Mouse (Mus musculus) midbrain, embryonic 14.5 days (tissue): ENCODE data around the gene Xiap. TPM values are rescaled to one million over a fixed set of nuclear protein-coding genes. Genes with fewer than 3 reads are reported as not detected.

ENCODE experiments used
- ATAC-seq: fragments of 200-750 bp; cut with Nextera tagmentation; 2 replicates; pipeline ENCODE4 v1.8.0; 2017; ENCODE audit warnings: moderate number of reproducible peaks, moderate library complexity; ENCODE audit not compliant: low FRiP score, low TSS enrichment
- DNase-seq: peaks from one replicate; pipeline ENCODE4 v3.0.0-alpha.2; 2015
- H3K27ac ChIP-seq: fragments of 300-500 bp; sonication (generic); replicated peaks from 2 replicates; pipeline ENCODE4 v1.5.1; 2014; ENCODE audit warnings: mild to moderate bottlenecking, low read depth, low read length, moderate library complexity
- H3K27me3 ChIP-seq: fragments of 300-500 bp; sonication (generic); 2 replicates; pipeline ENCODE4 v1.6.1; 2014; ENCODE audit warnings: low read length, control low read depth, mixed read lengths; ENCODE audit not compliant: control insufficient read depth, insufficient read depth
- H3K36me3 ChIP-seq: fragments of 300-500 bp; sonication (generic); 2 replicates; pipeline ENCODE4 v1.6.1; 2014; ENCODE audit warnings: low read length, control low read depth; ENCODE audit not compliant: control insufficient read depth, insufficient read depth
- H3K4me1 ChIP-seq: fragments of 300-500 bp; sonication (generic); 2 replicates; pipeline ENCODE4 v1.6.1; 2014; ENCODE audit warnings: mild to moderate bottlenecking, antibody characterized with exemption, low read length, control low read depth; ENCODE audit not compliant: control insufficient read depth, insufficient read depth
- H3K4me2 ChIP-seq: fragments of 300-500 bp; sonication (generic); 2 replicates; pipeline ENCODE4 v1.6.1; 2014; ENCODE audit warnings: mild to moderate bottlenecking, low read length, moderate library complexity
- H3K4me3 ChIP-seq: fragments of 300-500 bp; sonication (generic); replicated peaks from 2 replicates; pipeline ENCODE4 v1.5.1; 2014; ENCODE audit warnings: low read depth, low read length
- H3K9ac ChIP-seq: fragments of 300-500 bp; sonication (generic); replicated peaks from 2 replicates; pipeline ENCODE4 v1.6.1; 2014; ENCODE audit warnings: mild to moderate bottlenecking, low read length, moderate library complexity
- H3K9me3 ChIP-seq: fragments of 300-500 bp; sonication (generic); 2 replicates; pipeline ENCODE4 v1.6.1; 2016; ENCODE audit warnings: low read length, control low read depth, mixed read lengths; ENCODE audit not compliant: control insufficient read depth
- WGBS: fragments of 180-500 bp; shearing (Covaris S2); extraction: QIAGEN DNeasy Blood & Tissue Kit; methylation state at CpG from one replicate; pipeline ENCODE4 v1.1.7; 2014; 5-methylcytosine and 5-hydroxymethylcytosine counted together
- polyA plus RNA-seq: library from polyadenylated mRNA; unstranded; fragments of >200 nt; fragmentation: Nextera tagmentation; extraction: Ambion mirVana; gene quantifications from 2 replicates; pipeline ENCODE4 v1.2.1, GENCODE M21; 2014

The Xiap gene
- polyA plus RNA-seq, 1 experiment from 2014 or later: 17.6 TPM

DNA sequence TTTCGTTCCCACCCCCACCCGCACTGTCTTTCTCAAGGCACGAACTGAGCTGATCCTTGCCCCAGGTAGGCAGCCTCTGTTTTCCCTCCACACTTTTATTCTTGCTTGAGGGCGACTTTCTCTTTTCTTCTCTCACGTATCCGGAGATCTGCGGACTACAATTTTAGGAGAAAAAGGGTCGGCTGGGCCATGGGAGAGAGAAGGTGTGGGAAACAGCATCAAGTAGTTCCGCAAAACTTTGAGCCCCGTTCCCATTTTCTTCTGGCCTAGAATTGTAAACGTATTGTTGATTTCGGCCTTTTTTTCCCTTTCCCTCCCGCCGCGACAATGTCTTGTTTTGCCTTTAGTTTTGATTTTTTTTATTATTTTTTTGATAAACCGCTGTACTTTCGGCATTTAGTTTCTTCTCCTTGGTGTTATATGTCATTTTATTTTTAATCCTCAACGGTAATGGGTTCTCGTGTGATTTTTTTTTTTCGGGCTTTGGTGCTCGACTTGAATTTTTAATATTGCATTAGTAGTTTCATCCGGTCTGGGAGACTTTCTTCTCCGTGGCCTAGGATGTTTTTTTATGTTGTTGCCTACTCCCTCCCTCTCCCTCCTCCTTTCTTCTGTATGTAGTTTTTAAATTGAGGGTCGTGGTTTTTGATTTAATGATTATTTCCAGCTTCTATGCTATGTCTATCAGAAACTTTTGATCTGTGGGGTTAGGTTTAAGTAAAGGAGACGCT lies 91.7 kb downstream of the Xiap start:
- ATAC-seq (no peak), DNase-seq (peak; percentile 8)
- 23% methylated on average over 25 of the region's 25 CpGs for WGBS
- Histone ChIP-seq H3K27me3 (no peaks in the 10 kb centered on the region), H3K9me3 (no peaks in the 10 kb centered on the region), H3K4me3 (peak overlapping the region; percentile 59), H3K36me3 (no peaks in the 10 kb centered on the region), H3K4me1 (no peaks in the 10 kb centered on the region), H3K27ac (peak overlapping the region; percentile 82), H3K9ac (peak overlapping the region; percentile 47; the same call in 1 of the 2 replicates), H3K4me2 (peak overlapping the region; percentile 56)

DNA sequence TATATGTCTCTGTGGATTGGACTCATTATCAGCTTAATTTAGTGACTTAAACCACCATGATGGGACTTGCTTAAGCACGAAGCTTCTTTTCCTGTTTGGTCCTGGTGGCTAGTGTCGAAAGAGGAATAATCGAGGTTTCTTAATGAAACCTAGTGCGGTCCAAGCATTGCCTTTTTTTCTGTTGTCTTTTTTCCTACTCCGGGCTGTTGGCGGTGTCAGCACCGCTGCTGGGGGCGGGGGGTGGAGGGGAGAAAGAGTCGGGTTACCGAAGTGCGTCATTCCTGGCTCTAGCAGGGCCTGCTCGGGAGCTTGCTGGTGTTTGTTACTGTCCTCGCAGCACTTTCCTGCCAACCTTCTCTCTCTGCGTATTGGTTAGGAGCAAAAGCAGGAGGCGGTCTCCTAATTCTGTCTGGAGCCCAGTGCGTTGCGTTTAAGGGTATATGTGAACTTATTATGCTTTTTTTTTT lies 92.5 kb downstream of the Xiap start:
- H3K4me3 ChIP-seq: peak overlapping the region; percentile 59
- peak overlapping the region; percentile 56 for H3K4me2 ChIP-seq
- H3K9me3 ChIP-seq: no peaks in the 10 kb centered on the region
- peak overlapping the region; percentile 47; the same call in 1 of the 2 replicates for H3K9ac ChIP-seq
- H3K27me3 ChIP-seq: no peaks in the 10 kb centered on the region
- DNase-seq: peak; percentile 78
- no peaks in the 10 kb centered on the region for H3K36me3 ChIP-seq
- peak overlapping the region; percentile 82 for H3K27ac ChIP-seq
- ATAC-seq: peak; percentile 25
- WGBS: 19% methylated on average over 17 of the region's 17 CpGs
- H3K4me1 ChIP-seq: no peaks in the 10 kb centered on the region

DNA sequence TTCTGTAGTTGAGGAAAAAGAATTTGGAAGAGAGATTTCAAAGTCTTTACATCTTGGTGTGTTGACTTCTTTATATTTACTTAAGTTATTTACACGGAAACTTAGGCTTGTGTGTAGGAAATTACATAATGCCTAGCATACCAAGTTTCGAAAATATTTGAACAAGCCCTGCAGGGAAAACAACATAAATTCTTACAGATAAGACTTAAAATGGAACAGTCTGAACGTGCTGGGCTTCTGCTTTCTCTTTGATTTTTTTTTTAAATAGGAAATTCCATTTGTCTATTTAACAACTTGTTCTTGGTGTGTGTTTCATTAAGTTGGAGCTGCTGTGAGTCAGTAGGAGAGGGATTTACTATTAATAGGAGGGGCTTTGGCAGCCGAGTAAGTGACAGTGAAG lies 93.6 kb downstream of the Xiap start:
- H3K4me1 ChIP-seq: no peaks in the 10 kb centered on the region

More for the DNA sequence above, 93.6 kb downstream of the Xiap start:
- H3K27me3 ChIP-seq: no peaks in the 10 kb centered on the region
- WGBS: 33% methylated on average over 4 of the region's 4 CpGs
- peak overlapping the region; percentile 59 for H3K4me3 ChIP-seq
- DNase-seq: no peak
- H3K27ac ChIP-seq: no peak overlapping the region
- no peaks in the 10 kb centered on the region for H3K9me3 ChIP-seq
- H3K4me2 ChIP-seq: peak overlapping the region; percentile 56
- no peak for ATAC-seq
- no peak overlapping the region for H3K9ac ChIP-seq
- no peaks in the 10 kb centered on the region for H3K36me3 ChIP-seq

Other genes with a start within 250 kb of the Xiap start
- gene Thoc2, start 139.0 kb upstream of the Xiap start, polyA plus RNA-seq: 109 and 121 TPM in 2 replicates
- 27.2 and 34.7 TPM in 2 replicates for gene Stag2, start 89.6 kb downstream of the Xiap start, polyA plus RNA-seq